Mouse (Mus musculus) bone marrow, adult 2 months (tissue): ENCODE measurements at regions not wholly inside any gene's neighbourhood (a gene's known extent, or its start where the extent isn't known, plus 50 kb on each side); places are given as distances from the start of the nearest gene placed in this dataset.

ENCODE experiments used
- CTCF ChIP-seq: fragments of 200-500 bp; IDR thresholded peaks from 2 replicates; pipeline ENCODE4 v1.5.1; 2011; ENCODE audit warnings: low read length, control low read depth; ENCODE audit not compliant: control insufficient read depth, insufficient read depth
- POLR2A ChIP-seq: fragments of 200-500 bp; IDR thresholded peaks from 2 replicates; pipeline ENCODE4 v1.6.1; 2011; ENCODE audit warnings: low read depth, mild to moderate bottlenecking, control low read depth, low read length, borderline replicate concordance; ENCODE audit not compliant: control insufficient read depth

GRCm38 (mm10) chr6:144864026-144864425, 82.2 kb upstream of the Sox5 start:
- TF ChIP-seq CTCF = no peak
- TF ChIP-seq POLR2A = no peak
